Mouse (Mus musculus) embryo, embryonic 11.5 days (tissue): ENCODE data around the gene Psmd11.

Experiments used
- DNase-seq: peaks from one replicate; pipeline ENCODE4 v3.0.0-alpha.2; 2012; ENCODE audit warnings: low read depth, low spot score

Gene Psmd11

DNA sequence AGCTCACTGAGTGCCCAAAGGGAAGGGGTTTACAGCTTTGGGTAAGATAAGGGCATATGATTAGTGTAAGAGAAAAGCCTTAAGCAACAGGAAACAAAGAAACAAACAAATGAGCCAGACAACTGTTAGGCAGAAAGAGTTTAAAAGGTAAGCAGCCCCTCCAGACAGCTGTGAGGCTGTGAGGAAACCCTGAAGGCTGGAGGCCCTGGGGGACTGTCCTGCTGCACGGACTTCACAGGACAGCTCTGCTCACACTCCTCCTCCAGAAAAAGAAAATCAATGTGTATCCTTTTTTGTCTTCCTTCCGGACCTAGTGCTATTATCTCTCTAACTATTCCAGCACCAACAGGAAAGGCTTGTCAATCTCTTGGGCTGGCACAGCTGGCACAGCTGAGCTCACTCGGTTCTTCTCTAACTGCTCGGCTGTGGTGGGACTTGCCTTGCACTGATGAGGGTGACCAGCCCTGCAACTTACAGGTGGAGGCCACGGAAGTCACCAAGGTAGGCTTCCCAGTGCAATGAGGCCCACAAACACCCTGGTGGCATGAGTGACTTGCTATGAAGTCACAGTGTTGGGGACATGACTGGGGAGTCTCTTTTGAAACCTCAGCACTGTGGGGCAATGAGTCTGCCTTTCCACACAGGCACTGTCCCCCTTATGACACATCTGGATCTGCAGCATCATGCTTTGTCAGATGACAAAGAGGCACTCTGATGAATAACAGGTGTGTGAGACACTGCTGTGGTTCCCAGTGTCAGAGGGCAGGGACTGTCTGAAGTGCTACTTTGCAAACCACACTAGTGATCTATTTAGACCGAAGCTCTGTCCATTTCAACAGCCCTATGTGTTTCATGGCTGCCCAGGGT, 76.3 kb downstream of the Psmd11 start:
- no peak for DNase-seq

DNA sequence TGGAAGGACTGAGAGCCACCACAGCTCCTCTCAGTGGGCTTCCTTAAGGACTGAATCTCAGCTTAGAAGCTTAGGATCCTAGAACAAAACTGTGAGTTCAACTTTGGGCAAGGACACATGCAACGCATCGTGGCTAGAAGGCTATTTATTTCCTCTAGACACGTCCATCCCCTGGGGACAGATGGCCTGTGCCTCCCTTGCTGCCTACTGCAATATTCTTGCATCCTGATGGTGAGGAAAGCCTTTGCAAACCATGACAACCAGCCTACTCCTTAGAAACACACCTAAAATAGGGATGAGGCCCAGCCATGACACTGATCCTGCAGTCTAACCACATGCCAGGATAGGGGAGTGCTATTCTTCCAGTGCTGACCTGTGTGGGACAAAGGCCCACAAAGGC, 77.2 kb downstream of the Psmd11 start:
- DNase-seq: no peak

DNA sequence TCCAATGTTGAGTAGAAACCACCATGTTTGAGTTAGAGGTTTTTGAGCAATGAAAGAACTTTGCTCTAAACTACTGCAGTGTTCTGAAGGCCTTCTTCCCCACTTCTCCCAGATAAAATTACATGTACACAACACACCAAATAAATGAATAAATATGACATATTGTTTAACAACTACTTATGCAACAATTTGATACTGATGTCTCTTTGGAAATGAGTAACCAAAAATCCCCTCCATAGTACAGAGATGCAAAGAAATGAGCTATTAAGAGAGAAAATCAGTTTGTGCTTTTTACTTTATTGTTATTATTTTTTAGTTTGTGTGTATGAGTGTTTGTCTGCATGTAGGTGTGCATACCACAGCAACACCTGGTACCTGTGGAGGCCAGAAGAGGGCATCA, 78.1 kb downstream of the Psmd11 start:
- no peak for DNase-seq

DNA sequence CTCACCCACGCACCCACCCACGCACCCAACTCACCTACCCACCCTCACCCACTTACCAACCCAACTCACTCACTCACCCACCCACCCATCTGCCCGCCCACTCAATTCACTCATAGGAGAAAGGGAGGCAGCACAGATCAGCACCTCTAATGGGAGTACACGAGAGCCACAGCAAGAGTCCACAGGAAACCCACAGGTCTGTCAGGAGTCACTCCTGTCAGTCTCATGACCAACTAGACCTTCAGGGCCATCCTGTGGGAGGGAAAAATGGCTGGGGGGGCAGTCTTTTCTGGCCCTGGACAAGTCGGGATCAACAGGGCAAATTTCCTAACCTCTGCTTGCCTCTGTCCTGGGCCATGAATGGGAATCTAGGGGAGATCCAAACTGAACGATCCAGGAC, 79.4 kb downstream of the Psmd11 start:
- no peak for DNase-seq

DNA sequence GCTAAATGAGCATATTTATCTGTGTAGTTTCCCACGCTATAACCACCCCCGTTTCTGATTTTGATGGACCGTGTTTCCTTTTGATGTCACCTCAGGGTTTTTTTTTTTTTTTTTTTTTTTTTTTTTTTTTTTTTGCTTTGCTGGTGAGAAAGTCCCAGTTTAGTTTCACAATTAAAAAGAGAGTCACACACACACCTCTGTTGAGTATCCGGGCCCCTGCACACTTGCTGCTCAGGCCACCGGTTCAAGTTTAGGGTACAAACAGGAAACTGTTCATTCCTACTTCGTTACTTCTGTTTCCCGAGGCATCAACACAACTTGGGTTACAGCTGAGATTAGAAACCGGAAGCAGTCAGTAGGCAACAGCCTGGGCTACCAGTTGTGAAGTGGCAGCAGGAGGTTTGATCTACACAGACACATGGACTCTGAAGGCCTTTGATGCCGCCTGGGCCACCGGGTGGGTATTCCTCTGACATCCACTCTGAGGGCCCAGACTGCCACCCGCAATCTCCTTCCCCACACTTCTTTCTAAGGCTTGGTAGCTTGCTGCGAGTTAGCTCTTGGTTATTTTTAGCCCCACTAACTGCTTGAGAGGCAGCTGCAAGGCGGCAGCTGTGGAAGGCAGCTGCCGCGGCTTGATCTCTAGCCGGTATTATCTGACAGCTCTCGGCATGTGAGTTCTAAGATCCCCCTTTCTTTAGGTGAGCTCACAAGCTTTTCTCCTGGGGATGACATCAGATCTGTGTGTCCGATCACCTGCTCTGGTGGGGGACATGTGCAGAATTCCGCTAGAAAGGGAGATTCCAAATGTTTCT, 80.2 kb downstream of the Psmd11 start:
- DNase-seq: no peak

DNA sequence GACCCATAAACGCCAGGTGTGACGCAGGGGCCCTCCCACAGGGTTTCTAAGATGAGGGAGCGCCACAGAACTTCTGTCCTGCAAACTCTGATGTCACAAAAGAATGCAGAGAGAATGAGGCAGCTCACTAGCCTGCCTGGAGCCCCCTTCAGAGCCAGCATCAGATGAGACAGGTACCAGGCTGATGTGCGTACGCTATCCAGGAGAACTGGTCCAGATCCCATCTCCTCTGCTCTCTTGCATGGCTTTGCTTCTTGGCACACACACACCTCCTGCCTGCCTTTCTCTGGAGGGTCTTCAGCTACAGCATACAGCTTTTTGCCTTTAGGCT, 80.7 kb downstream of the Psmd11 start:
- no peak for DNase-seq

DNA sequence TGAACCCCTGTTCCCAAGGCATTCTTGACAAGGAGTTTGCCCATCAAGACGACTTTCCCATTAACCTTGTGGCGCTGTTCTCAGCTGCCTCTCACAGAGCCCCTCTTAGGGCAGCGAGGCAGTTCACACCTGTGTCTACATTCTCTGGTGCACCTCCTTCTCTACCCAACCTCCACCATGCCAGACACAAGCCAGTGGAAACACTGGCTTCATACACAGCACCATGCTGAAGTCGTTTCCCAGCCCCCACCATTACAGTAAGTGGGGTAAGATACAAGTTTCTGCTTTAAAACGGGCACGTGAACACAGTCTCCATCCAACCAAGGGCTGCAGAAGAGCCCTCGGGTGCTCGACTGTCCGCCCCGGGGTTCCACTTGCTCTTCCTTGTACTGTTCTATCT, 81.7 kb downstream of the Psmd11 start:
- no peak for DNase-seq

DNA sequence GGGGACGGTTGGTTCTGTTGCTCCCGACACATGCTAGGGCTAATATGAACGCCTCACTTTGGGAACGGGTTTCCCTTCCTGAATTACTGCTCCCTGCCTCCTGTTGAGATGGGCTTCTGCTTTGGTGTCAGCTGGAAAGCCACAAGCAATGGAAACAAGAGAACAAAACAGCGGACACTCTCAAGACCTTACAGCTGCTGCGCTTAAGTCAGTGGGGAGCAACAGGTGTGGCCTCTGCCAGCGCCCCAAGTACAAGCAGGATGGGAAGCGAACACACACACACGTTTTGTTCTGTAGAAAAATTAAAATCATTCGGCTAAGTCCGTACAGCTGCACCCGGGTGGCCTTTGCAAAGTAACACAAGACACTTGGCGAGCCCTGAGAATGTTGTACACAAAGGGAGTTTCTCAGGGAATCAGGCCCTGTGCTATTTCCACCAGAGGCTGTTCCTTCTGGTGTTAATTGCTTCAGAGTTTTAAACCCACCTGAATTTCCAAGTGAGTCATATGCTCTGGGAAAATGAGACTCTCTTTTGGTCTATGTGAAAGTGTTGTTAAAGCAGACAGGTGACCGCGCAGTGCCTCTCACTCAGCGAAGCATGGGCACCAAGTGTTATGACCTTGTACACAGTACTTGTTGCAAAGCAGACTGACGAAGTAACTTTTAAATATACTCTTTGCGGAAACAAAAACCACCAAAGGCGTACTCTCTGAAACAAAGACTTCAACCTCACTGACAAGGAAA, 84.1 kb downstream of the Psmd11 start:
- DNase-seq: no peak

DNA sequence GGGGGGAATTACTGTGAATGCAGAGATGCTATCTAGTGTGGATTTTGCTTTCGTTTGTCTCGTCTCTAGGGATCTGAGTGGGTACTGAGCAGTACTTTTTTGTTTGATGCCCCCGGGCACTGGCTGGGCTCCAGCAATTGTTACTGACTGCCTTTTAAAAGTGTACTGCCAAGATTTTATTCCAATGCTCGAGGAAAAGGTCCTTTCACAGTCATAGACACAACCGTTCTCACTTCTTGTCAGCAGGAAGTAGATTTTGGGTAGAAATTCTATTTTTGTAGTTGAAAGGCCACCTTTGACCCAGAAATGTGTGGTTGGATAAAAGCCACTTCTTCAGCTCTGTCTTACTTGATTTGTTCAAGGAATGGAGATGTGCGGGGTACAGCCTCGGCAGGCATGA, 85.4 kb downstream of the Psmd11 start:
- no peak for DNase-seq

DNA sequence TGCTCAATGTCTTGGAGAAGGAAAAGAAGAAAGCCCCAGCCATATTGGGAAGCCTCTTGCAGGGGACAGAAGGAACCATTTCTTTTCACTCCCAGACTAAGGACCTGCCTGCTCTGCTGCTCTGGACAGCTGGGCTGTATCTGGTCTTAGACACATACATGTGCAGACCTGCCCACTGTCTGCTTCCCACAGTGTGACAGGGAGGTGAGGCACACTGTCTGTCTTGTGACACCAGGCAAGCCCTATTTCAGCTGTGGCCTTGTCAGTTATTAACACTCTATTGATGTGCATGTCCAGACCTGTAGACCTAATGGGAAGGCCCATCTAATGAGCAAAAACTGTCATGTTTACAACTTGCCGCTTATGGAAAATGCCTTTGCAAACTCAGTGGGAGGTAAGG, 86.9 kb downstream of the Psmd11 start:
- no peak for DNase-seq

DNA sequence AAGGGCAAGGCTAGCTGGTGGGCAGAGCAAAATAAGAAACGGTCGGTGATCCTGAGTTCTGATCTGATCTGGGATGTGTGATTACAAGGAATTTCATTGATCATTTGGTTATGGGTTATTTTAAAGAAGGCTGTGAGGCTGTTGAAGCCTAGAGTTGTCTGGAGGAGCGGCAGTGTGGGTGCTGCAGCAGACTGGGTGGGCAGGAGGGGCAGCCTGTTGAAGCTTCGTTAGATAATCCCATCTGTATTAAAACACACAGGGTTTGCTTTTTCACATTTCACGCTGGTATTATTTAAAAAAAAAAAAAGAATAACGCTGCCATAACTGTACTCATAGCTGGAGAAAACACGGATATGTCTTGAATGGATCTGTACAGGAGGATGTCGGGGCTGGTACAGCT, 87.5 kb downstream of the Psmd11 start:
- no peak for DNase-seq

DNA sequence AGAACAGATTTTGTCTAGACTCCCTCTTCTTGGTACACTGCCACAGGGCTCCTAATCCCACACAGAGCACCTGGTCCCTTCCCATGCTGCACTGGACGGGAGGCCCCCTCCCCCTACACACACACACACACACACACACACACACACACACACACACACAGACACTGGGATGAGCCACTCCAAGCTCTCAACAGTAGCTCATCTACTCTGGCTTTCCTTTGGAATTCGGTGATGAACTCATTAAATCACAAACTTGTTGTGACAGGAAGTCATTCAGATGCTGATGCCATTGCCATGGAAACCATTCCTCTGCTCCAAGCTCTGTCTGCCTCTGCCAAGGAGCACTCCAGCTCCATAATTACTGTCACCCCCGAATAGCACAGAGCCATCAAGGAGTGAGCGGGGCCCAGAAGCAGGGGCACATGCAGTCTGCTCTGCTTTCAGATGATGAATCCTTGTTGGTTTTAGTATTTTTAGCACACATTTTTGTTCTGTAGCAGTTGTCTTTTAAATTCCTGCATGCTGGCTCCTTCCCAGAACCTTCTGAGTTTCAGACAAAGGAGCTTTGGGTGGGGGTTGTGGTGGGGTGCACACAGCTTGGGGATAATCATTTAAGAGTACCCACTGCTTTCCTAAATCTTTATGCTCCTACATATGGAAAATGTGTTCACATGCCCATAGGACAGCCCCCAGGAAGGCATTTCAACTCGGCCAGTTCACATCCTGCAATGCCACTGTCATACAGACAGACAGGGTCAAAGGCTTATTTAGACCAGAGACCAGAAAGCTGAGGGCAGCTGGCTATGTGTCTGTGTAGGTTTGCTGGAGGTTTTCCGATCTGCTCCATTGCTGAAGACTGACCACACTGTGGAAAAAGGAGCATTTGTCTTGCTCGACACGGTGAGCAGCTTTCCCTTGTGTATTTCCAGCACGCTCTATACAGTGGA, 90.3 kb downstream of the Psmd11 start:
- no peak for DNase-seq

DNA sequence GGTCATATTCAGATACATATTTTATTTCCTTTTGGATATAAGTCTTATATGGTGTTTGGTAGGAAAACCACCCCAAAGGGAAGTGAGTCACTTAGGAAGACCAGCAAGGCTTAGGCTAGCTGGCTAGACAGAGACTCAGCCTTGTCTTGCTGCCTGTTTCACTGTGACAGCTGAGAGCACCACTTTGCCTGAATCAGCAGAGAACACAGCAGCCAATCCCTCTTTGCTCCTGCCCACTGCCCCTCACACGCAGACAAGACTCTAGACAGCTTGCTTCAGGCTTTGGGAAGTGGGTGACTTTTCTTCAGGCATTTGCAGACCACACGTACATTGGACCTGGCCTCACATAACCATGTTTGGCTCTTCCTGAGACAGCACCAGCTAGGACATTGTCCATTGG, 92.7 kb downstream of the Psmd11 start:
- no peak for DNase-seq
